Mouse (Mus musculus) neural tube, embryonic 11.5 days (tissue): ENCODE results near the gene Icam4. TPM values are rescaled to one million over a fixed set of nuclear protein-coding genes. Genes with fewer than 3 reads are reported as not detected.
"Not testable (repeated sequence)": the region's sequence is repeated elsewhere in the genome, so short reads cannot be mapped to it uniquely, and the experiment has no call there.

Experiments
- ATAC-seq: fragments of 200-750 bp; cut with Nextera tagmentation; 2 replicates; pipeline ENCODE4 v1.8.0; 2017; ENCODE audit warnings: moderate number of reproducible peaks, mild to moderate bottlenecking, moderate TSS enrichment, moderate library complexity; ENCODE audit not compliant: insufficient read depth, low FRiP score, low TSS enrichment
- DNase-seq: peaks from one replicate; pipeline ENCODE4 v3.0.0-alpha.2; 2015; ENCODE audit warnings: low spot score
- H3K27ac ChIP-seq: fragments of 300-500 bp; sonication (generic); 2 replicates; pipeline ENCODE4 v1.5.1; 2014; ENCODE audit warnings: low read depth, mild to moderate bottlenecking, low read length
- H3K27me3 ChIP-seq: fragments of 300-500 bp; sonication (generic); 2 replicates; pipeline ENCODE4 v1.6.1; 2014; ENCODE audit warnings: mild to moderate bottlenecking, low read length, mixed read lengths; ENCODE audit not compliant: control insufficient read depth, insufficient read depth
- H3K36me3 ChIP-seq: fragments of 300-500 bp; sonication (generic); 2 replicates; pipeline ENCODE4 v1.6.1; 2014; ENCODE audit warnings: mild to moderate bottlenecking, low read length, moderate library complexity, mixed read lengths; ENCODE audit not compliant: control insufficient read depth, insufficient read depth
- H3K4me1 ChIP-seq: fragments of 300-500 bp; sonication (generic); 2 replicates; pipeline ENCODE4 v1.6.1; 2014; ENCODE audit warnings: low read length, mixed read lengths; ENCODE audit not compliant: control insufficient read depth, insufficient read depth
- H3K4me2 ChIP-seq: fragments of 300-500 bp; sonication (generic); 2 replicates; pipeline ENCODE4 v1.6.1; 2014; ENCODE audit warnings: low read depth, mild to moderate bottlenecking, moderate library complexity
- H3K4me3 ChIP-seq: fragments of 300-500 bp; sonication (generic); 2 replicates; pipeline ENCODE4 v1.5.1; 2014; ENCODE audit warnings: low read depth, low read length
- H3K9ac ChIP-seq: fragments of 300-500 bp; sonication (generic); 2 replicates; pipeline ENCODE4 v1.6.1; 2014; ENCODE audit warnings: mild to moderate bottlenecking, low read length
- H3K9me3 ChIP-seq: fragments of 300-500 bp; sonication (generic); 2 replicates; pipeline ENCODE4 v1.6.1; 2016; ENCODE audit warnings: low read length; ENCODE audit not compliant: control insufficient read depth
- WGBS: fragments of 180-500 bp; shearing (Covaris S2); extraction: QIAGEN DNeasy Blood & Tissue Kit; methylation state at CpG from one replicate; pipeline ENCODE4 v1.1.7; 2014; 5-methylcytosine and 5-hydroxymethylcytosine counted together
- polyA plus RNA-seq: library from polyadenylated mRNA; unstranded; fragments of >200 nt; fragmentation: Nextera tagmentation; extraction: Ambion mirVana; gene quantifications from 2 replicates; pipeline ENCODE4 v1.2.1, GENCODE M21; 2014

Gene Icam4
- polyA plus RNA-seq, 1 experiment from 2014 or later = 5.8 TPM

GRCm38 (mm10) chr9:20993165-20993898 is 35.8 kb upstream of the Icam4 start:
- Histone ChIP-seq H3K36me3 (no peaks in the 10 kb centered on the region), H3K4me1 (peaks cover 4% of the 10 kb centered on the region; the same call in 1 of the 2 replicates), H3K9ac (no peak overlapping the region), H3K27ac (no peak overlapping the region), H3K4me2 (no peak overlapping the region), H3K9me3 (no peaks in the 10 kb centered on the region), H3K27me3 (no peaks in the 10 kb centered on the region), H3K4me3 (no peak overlapping the region)
- whole genome bisulfite sequencing = 54% methylated on average over 5 of the region's 5 CpGs
- DNase-seq = no peak
- ATAC-seq = no peak

- H3K36me3 ChIP-seq = no peaks in the 10 kb centered on the region
- no peak overlapping the region for H3K27ac ChIP-seq
- H3K4me2 ChIP-seq = no peak overlapping the region
- H3K4me3 ChIP-seq = no peak overlapping the region
- ATAC-seq = no peak
- H3K27me3 ChIP-seq = no peaks in the 10 kb centered on the region
- H3K4me1 ChIP-seq = peaks cover 4% of the 10 kb centered on the region; the same call in 1 of the 2 replicates
- DNase-seq = no peak
- H3K9me3 ChIP-seq = no peaks in the 10 kb centered on the region
- no peak overlapping the region for H3K9ac ChIP-seq
- 78% methylated on average over 3 of the region's 3 CpGs for whole genome bisulfite sequencing
These were observed 34.1 kb upstream of the Icam4 start for GRCm38 (mm10) chr9:20995069-20995468.

- Histone ChIP-seq H3K27me3 (no peaks in the 10 kb centered on the region), H3K9me3 (no peaks in the 10 kb centered on the region), H3K36me3 (no peaks in the 10 kb centered on the region), H3K9ac (no peak overlapping the region), H3K4me3 (no peak overlapping the region), H3K4me1 (no peaks in the 10 kb centered on the region), H3K4me2 (no peak overlapping the region), H3K27ac (no peak overlapping the region)
- ATAC-seq (no peak), DNase-seq (no peak)
- 86% methylated on average over 8 of the region's 8 CpGs for WGBS
These were observed 32.1 kb upstream of the Icam4 start for GRCm38 (mm10) chr9:20997065-20997464.

GRCm38 (mm10) chr9:20998337-20998736 is 30.8 kb upstream of the Icam4 start:
- not testable (repeated sequence) for H3K36me3 ChIP-seq, ATAC-seq, H3K4me2 ChIP-seq, H3K27me3 ChIP-seq, H3K27ac ChIP-seq, H3K4me3 ChIP-seq, H3K4me1 ChIP-seq, H3K9ac ChIP-seq, DNase-seq, H3K9me3 ChIP-seq
- WGBS = 79% methylated on average over 1 of the region's 1 CpGs

GRCm38 (mm10) chr9:21000811-21001210 is 28.4 kb upstream of the Icam4 start:
- H3K27me3 ChIP-seq = no peaks in the 10 kb centered on the region
- H3K4me3 ChIP-seq = no peak overlapping the region
- H3K4me1 ChIP-seq = no peaks in the 10 kb centered on the region
- DNase-seq = no peak
- no peaks in the 10 kb centered on the region for H3K36me3 ChIP-seq
- H3K9ac ChIP-seq = no peak overlapping the region
- no peak for ATAC-seq
- H3K4me2 ChIP-seq = no peak overlapping the region
- no peaks in the 10 kb centered on the region for H3K9me3 ChIP-seq
- H3K27ac ChIP-seq = no peak overlapping the region

- no peaks in the 10 kb centered on the region for H3K9me3 ChIP-seq
- H3K4me3 ChIP-seq = no peak overlapping the region
- H3K4me2 ChIP-seq = no peak overlapping the region
- ATAC-seq (no peak), DNase-seq (no peak)
- H3K36me3 ChIP-seq = peaks cover 1% of the 10 kb centered on the region; the same call in 1 of the 2 replicates
- H3K27me3 ChIP-seq = no peaks in the 10 kb centered on the region
- H3K9ac ChIP-seq = no peak overlapping the region
- no peaks in the 10 kb centered on the region for H3K4me1 ChIP-seq
- 77% methylated on average over 6 of the region's 6 CpGs for WGBS
- no peak overlapping the region for H3K27ac ChIP-seq
These were observed 27.4 kb upstream of the Icam4 start for GRCm38 (mm10) chr9:21001651-21002200.

- Histone ChIP-seq H3K27me3 (no peaks in the 10 kb centered on the region), H3K9ac (peak overlapping the region; percentile 88), H3K4me3 (peak overlapping the region; percentile 86), H3K9me3 (no peaks in the 10 kb centered on the region), H3K27ac (peak overlapping the region; percentile 72; the same call in 1 of the 2 replicates), H3K36me3 (peaks cover 3% of the 10 kb centered on the region; the same call in 1 of the 2 replicates), H3K4me1 (no peaks in the 10 kb centered on the region), H3K4me2 (peak overlapping the region; percentile 73)
- no peak for DNase-seq
- 11% methylated on average over 7 of the region's 7 CpGs for WGBS
- ATAC-seq = no peak
These were observed 26.9 kb upstream of the Icam4 start for GRCm38 (mm10) chr9:21002270-21002626.

- no peaks in the 10 kb centered on the region for H3K4me1 ChIP-seq
- H3K36me3 ChIP-seq = peaks cover 3% of the 10 kb centered on the region
- peak within 1 kb of the TSS; percentile 88 for H3K9ac ChIP-seq
- peak within 1 kb of the TSS; percentile 72 for H3K27ac ChIP-seq
- no peaks in the 10 kb centered on the region for H3K27me3 ChIP-seq
- DNase-seq = peak; percentile 95
- no peaks in the 10 kb centered on the region for H3K9me3 ChIP-seq
- H3K4me3 ChIP-seq = peak within 1 kb of the TSS; percentile 86
- peak within 1 kb of the TSS; percentile 73 for H3K4me2 ChIP-seq
- WGBS = under 1% methylated on average over 72 of the region's 72 CpGs
- peak; percentile 90 for ATAC-seq
These were observed 26.3 kb upstream of the Icam4 start, which contains the start of gene Mrpl4 for GRCm38 (mm10) chr9:21002627-21003551. Mrpl4 (plus strand) TSS chr9:21002738.
